Mouse (Mus musculus): ENCODE results near the gene Isca2.

The Isca2 gene

DNA sequence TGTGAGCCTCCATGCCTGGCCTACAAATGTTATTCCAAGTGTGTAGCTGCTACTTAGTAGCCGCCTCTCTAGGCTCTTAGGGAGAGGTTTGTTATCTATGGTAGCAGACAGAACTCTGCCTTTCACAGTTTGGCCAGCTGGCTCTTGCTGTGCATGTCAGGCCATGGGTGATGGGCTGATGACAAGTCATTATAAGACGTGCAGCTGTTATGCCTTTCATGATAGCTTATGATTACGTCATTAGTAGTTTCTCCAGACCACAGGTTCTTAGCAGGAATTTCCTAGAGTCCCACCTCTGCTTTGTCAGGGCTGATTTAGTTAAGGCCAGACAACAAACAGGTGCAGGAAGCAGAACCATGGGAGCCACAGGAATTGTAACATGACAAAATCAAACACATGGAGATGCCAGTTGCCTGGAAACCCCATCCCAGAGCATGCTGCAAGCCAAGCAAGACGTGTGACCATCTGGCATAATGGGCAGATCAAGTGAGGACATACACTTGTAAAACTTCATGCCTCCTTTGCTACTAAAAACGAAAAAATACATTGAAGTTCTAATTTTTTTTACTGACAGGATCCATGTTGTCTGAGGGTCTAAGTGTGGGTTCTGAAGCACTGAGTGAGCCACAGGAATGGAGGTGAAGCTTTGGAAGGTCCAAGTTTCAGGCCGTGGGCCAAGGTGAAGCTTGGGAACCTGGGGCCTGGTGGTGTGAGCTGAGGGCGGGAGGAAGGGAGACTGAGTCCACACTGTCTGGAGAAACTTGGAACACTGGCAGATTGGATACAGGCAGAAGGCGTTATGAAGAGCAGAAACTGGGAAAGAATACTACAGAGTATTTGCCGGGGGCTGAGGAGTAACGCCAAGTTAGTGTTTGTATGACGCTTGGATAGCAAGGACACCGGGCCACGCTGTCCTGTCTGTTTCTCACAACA, 46.5 kb downstream of the Isca2 start:
- no peak for DNase-seq

DNA sequence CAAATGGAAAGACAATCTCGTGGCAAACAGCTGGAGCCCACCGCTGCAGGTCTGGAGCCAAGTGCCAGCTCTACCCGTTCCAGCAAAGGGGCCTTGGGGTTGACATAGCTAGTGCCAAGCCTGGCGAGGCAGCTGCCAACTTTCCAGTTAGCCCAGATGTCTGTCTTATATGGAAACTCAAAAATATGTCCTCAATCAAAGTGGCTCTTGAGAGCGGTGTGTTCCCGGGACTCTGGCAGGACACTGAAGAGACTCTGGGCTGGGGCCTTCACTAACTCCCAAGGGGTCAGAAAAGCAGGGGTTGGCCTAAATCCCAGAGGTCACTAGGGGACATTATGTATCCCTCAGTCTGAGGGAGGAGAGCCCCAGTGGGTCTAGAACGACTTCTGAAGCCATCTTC, 50.5 kb downstream of the Isca2 start:
- no peak for DNase-seq

DNA sequence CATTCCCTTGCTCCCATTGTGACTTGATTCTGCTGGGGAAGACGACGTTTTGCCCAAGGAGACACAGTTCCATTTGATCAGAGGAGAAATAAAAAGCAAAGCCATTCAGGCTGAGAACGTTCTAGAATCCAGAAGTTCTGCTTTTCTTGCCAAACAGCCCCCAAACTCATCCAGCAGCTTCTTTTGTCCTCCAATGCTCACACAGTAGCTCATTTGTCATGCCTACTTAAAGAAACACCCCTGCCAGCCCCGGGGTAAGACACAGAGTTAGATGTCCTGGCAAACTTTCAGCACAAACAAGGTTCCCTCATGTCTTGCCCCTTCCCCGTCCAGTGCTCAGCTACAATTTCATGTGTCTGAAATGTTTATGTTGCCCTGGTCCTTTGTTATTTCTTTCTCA, 51.2 kb downstream of the Isca2 start:
- no peak for DNase-seq

All from kidney, postnatal 14 days (tissue).